ENCODE assay signal across 21 mouse cellular contexts in genomic region chr10:117285584-117285983, GRCm38 (mm10). TPM values are rescaled to one million over a fixed set of nuclear protein-coding genes. Genes with fewer than 3 reads are reported as not detected.
DNase-seq lines count a peak whose midpoint lies in the region; ATAC-seq and TF ChIP-seq lines count a peak whose summit lies in the region.
"Not testable (repeated sequence)": the region's sequence is repeated elsewhere in the genome, so short reads cannot be mapped to it uniquely, and the experiment has no call there.
"Had no signal": no experiment of that assay in that cellular context is flagged by ENCODE, and none has a peak within 500 bp of the region (broad histone marks: within the 10 kb centered on the region; RNA-seq: fewer than 3 reads in every experiment).

No protein-coding gene starts in this region.

- not testable (repeated sequence) for TF ChIP-seq EP300 in liver, postnatal 0 days (IDR thresholded peaks at IDR 0.05; ENCODE audit: low read depth)

- not testable (repeated sequence) for H3K9ac ChIP-seq in liver, postnatal 0 days (replicated peaks)

- peak overlapping the region; percentile 83 for H3K27ac ChIP-seq in bone marrow macrophage, adult 2 months (ENCODE audit: insufficient read depth, low read depth, low read length)
- 0 out of 2 replicates have a peak overlapping the region, but pooled peaks have one; percentile 64 for H3K27ac ChIP-seq in liver, postnatal 0 days (ENCODE audit: low read depth)

- DNase-seq in liver, postnatal 0 days: not testable (repeated sequence)

- TF ChIP-seq CTCF in bone marrow macrophage, adult 2 months (IDR thresholded peaks at IDR 0.05; ENCODE audit: low read depth, low read length); liver, postnatal 0 days (IDR thresholded peaks at IDR 0.05; ENCODE audit: low read depth): not testable (repeated sequence)

- H3K4me1 ChIP-seq in bone marrow macrophage, adult 2 months (ENCODE audit: control insufficient read depth, insufficient read depth, low read length): peaks cover 60% of the 10 kb centered on the region
- not testable (repeated sequence) for H3K4me1 ChIP-seq in liver, postnatal 0 days (ENCODE audit: insufficient read depth)

- WGBS in liver, postnatal 0 days (ENCODE audit: insufficient replicate concordance): 24% methylated on average over 2 of the region's 7 CpGs

- peak; percentile 25 for ATAC-seq in granulocyte monocyte progenitor cell, adult 5-6 weeks (replicated peaks; ENCODE audit: poor library complexity, severe bottlenecking)
- not testable (repeated sequence) for ATAC-seq in liver, postnatal 0 days
- peak; percentile 26 for ATAC-seq in megakaryocyte, adult 5-6 weeks (ENCODE audit: poor library complexity, severe bottlenecking)
- ATAC-seq in megakaryocyte-erythroid progenitor cell, adult 5-6 weeks (replicated peaks; ENCODE audit: low FRiP score, low TSS enrichment, poor library complexity, severe bottlenecking): peak; percentile 81

- TF ChIP-seq POLR2A in bone marrow macrophage, adult 2 months (IDR thresholded peaks at IDR 0.05; ENCODE audit: borderline replicate concordance, low read depth, low read length): not testable (repeated sequence)

- H3K9me3 ChIP-seq in liver, postnatal 0 days (ENCODE audit: low read length): not testable (repeated sequence)

- H3K4me3 ChIP-seq in bone marrow macrophage, adult 2 months (ENCODE audit: insufficient read depth, low read length): 0 out of 2 replicates have a peak overlapping the region, but pooled peaks have one; percentile 22
- not testable (repeated sequence) for H3K4me3 ChIP-seq in liver, postnatal 0 days (ENCODE audit: low read depth, low read length)

- H3K4me2 ChIP-seq in liver, postnatal 0 days (ENCODE audit: low read depth, low read length): not testable (repeated sequence)

- H3K36me3 ChIP-seq in liver, postnatal 0 days (replicated peaks; ENCODE audit: insufficient read depth, low read length): not testable (repeated sequence)

- H3K27me3 ChIP-seq in liver, postnatal 0 days (ENCODE audit: insufficient read depth, low read length): not testable (repeated sequence)

RNA-seq across cellular contexts. Expression of gene Lyz2, which starts 3.5 kb away (rescaled TPM):
- 36,853 and 37,625 TPM in 2 replicates for polyA plus RNA-seq in bone marrow macrophage, adult 2 months (2012; ENCODE audit: insufficient read depth, insufficient read length, missing spikeins)
- total RNA-seq in granulocyte monocyte progenitor cell, adult 5-6 weeks (2014; fragmentation: Nextera tagmentation): 190 and 288 TPM in 2 replicates
- total RNA-seq in granulocyte monocyte progenitor cell, adult 5-6 weeks (2017): 714 and 744 TPM in 2 replicates
- polyA plus RNA-seq in liver, postnatal 0 days (2015; fragmentation: Nextera tagmentation; extraction: Ambion mirVana): 542 and 556 TPM in 2 replicates
- 25,165 and 27,808 TPM in 2 replicates for total RNA-seq in megakaryocyte, adult 5-6 weeks (2015)
- 22,947 and 27,911 TPM in 2 replicates for total RNA-seq in megakaryocyte, adult 5-6 weeks (2017)
- total RNA-seq in megakaryocyte-erythroid progenitor cell, adult 5-6 weeks (2014; fragmentation: Nextera tagmentation): 0.92 and 84.9 TPM in 2 replicates
- 45.1 and 63.4 TPM in 2 replicates for total RNA-seq in megakaryocyte-erythroid progenitor cell, adult 5-6 weeks (2017)
- total RNA-seq: MEL had no signal

RNA-seq across cellular contexts. Expression of gene Lyz1, which starts 7.1 kb away (rescaled TPM):
- 90.7 and 94.4 TPM in 2 replicates for polyA plus RNA-seq in bone marrow macrophage, adult 2 months (2012; ENCODE audit: insufficient read depth, insufficient read length, missing spikeins)
- not detected in 2 replicates for total RNA-seq in granulocyte monocyte progenitor cell, adult 5-6 weeks (2014; fragmentation: Nextera tagmentation)
- 0.22 and 0.41 TPM in 2 replicates for total RNA-seq in granulocyte monocyte progenitor cell, adult 5-6 weeks (2017)
- polyA plus RNA-seq in liver, postnatal 0 days (2015; fragmentation: Nextera tagmentation; extraction: Ambion mirVana): 0.42 and 0.85 TPM in 2 replicates
- total RNA-seq in megakaryocyte, adult 5-6 weeks (2015): 10.3 and 15.7 TPM in 2 replicates
- total RNA-seq in megakaryocyte, adult 5-6 weeks (2017): 9.5 and 10.7 TPM in 2 replicates
- not detected in 2 replicates for total RNA-seq in megakaryocyte-erythroid progenitor cell, adult 5-6 weeks (2014; fragmentation: Nextera tagmentation)
- not detected in 2 replicates for total RNA-seq in megakaryocyte-erythroid progenitor cell, adult 5-6 weeks (2017)
- total RNA-seq: ES-E14; forebrain, postnatal 0 days; MEL had no signal
- polyA plus RNA-seq: C2C12; embryonic facial prominence, embryonic 10.5 days; embryonic facial prominence, embryonic 12.5 days; forebrain, embryonic 11.5 days; forebrain, embryonic 13.5 days; forebrain, embryonic 15.5 days had no signal

RNA-seq across cellular contexts. Expression of gene 9530003J23Rik, which starts 47.1 kb away (rescaled TPM):
- polyA plus RNA-seq in bone marrow macrophage, adult 2 months (2012; ENCODE audit: insufficient read depth, insufficient read length, missing spikeins): not detected in 2 replicates
- total RNA-seq in granulocyte monocyte progenitor cell, adult 5-6 weeks (2014; fragmentation: Nextera tagmentation): not detected in 2 replicates
- total RNA-seq in granulocyte monocyte progenitor cell, adult 5-6 weeks (2017): not detected in 2 replicates
- not detected in 2 replicates for polyA plus RNA-seq in liver, postnatal 0 days (2015; fragmentation: Nextera tagmentation; extraction: Ambion mirVana)
- total RNA-seq in megakaryocyte, adult 5-6 weeks (2015): not detected in 2 replicates
- total RNA-seq in megakaryocyte, adult 5-6 weeks (2017): not detected in 2 replicates
- total RNA-seq in megakaryocyte-erythroid progenitor cell, adult 5-6 weeks (2014; fragmentation: Nextera tagmentation): not detected in 2 replicates
- total RNA-seq in megakaryocyte-erythroid progenitor cell, adult 5-6 weeks (2017): not detected in 2 replicates
- total RNA-seq: adrenal gland, adult 2 months; adrenal gland, postnatal 10 days; adrenal gland, postnatal 25 days; adrenal gland, postnatal 4 days; ES-E14; forebrain, postnatal 0 days; MEL had no signal
- polyA plus RNA-seq: adrenal gland, adult 2 months; brain, embryonic 14.5 days; cortical plate, adult 2 months; embryonic facial prominence, embryonic 10.5 days; embryonic facial prominence, embryonic 12.5 days; embryonic facial prominence, embryonic 14.5 days; forebrain, embryonic 11.5 days; forebrain, embryonic 13.5 days; forebrain, embryonic 15.5 days had no signal

Comparison
In these comparisons a context has a peak if more than half of its experiments do, and no peak if none do; other contexts are left out.
1. RNA of gene Lyz2, which starts 3.5 kb away (total RNA-seq): 22,947 to 27,911 TPM in megakaryocyte, adult 5-6 weeks; 190 to 744 TPM in granulocyte monocyte progenitor cell, adult 5-6 weeks and 0.92 to 84.9 TPM in megakaryocyte-erythroid progenitor cell, adult 5-6 weeks; every median in the first group is over 10 times any median in the second.
2. RNA of gene Lyz1, which starts 7.1 kb away (total RNA-seq): 9.5 to 15.7 TPM in megakaryocyte, adult 5-6 weeks; 0.22 to 0.41 TPM in granulocyte monocyte progenitor cell, adult 5-6 weeks and not detected in megakaryocyte-erythroid progenitor cell, adult 5-6 weeks; every median in the first group is over 4 times any median in the second.